Mouse (Mus musculus) kidney, postnatal 36 days (tissue): ENCODE data around the gene Acss1.

Experiments used
- DNase-seq, 2 experiments: peaks; one replicate each; pipeline ENCODE4 v3.0.0; 2021 to 2022; ENCODE audit warnings: mixed read lengths in 2 of 2

The Acss1 gene

DNA sequence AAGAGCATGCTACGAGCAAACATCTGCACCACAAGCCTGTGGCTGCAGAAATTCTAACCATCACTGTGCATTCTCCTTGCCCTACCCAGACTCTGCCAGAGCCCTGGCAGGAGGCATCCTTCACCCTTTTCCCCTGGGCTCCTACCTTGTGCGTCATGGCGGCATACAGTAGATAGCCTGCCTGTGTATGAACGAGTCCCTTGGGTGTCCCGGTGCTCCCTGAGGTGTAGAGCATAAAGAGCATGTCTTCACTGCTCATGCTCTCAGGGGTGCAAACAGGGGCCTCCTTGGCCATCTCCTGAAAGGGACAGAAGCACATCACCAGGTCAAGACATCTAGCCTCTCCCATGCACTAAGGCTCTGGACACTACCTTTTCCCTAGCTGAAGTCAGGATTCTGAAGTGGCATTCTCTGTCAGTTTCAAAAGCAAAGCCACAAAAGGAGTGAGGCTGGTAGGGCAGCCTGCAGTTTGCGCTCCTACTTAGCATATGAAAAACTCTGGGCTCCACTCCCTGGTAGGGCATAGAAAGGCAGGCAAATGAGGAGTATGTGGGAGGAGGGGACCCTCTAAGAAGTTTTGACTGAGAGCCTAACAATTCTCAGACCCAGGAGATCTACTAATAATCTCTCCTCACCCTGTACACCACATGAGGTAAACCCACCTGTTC, 30.5 kb downstream of the Acss1 start:
- no peak for DNase-seq

DNA sequence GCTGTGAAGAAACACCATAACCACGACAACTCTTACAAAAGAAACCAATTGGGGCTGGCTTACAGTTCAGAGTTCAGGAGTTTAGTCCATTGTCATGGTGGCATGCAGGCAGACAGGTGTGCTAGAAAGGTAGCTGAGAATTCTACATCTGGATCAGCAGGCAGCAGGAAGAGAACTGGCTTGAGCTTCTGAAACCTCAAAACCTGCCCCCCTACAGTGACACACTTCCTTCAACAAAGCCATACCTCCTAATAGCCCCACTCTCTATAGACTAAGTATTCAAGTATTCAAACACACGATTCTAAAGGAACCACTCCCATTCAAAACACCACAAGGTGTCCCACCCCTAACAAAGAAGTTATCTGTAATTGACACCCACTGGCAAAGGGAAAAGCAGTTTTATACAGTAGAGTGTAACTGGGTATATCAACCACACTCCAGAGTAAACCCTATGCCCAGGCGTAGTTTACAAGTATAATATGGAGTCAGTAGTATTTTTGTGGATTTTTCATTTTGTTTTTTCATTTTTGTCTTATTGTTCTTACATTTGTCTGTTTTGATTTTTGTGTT, 32.3 kb downstream of the Acss1 start:
- DNase-seq: no peak

DNA sequence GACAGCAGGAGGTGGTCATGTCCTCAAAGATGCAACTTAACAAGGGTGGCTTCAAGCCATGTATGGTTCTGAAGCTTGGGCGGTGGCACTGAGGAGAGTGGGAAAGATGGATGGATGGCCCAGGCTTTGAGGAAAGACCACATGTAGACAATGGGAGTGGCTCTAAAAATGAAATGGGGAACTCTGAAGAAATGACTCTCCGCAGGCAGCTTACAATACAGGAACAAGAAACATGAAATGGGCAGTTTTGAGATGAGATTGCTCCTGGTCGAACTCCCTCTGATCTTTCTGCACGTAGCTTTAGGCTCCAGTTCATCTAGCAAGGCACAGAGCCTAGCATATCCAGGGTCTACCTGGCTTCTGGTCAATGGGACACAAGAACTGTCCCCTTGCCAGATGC, 39.0 kb downstream of the Acss1 start:
- DNase-seq: no peak

DNA sequence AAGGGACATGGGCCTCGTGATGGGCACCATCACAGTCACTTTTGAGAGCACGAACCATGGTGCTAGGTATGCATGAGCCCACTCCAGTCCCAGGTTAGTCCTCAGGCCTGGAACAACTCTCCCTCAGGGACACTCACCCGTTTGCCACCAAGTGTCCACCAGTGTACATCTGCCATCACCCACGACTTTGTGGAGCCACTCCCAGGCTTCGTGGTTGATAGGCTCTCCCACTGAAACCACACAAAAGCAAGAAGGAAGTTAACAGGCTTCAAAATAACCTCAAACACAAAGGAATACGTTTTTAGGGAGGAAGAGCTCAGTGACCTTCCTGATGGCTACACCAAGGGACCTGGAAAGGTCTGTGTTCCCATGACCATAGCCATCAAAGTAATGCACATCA, 41.2 kb downstream of the Acss1 start:
- no peak for DNase-seq

DNA sequence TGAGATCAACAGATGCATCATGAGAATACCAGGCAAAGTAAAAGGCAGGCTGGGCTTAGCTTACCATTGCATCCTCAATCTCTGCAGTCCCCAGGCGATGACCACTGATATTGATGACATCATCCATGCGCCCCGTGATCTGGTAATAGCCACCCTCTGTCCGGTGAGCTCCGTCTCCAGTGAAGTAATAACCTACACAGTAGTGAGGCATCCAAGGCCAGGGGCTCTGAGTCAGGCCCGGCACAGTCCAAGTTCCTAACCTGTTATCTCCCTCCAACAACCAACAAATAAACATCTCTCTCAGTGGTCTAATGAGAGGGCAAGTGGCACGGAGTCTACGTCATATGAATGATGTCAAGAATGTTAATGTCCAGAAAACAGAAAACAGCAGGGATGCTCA, 43.4 kb downstream of the Acss1 start:
- DNase-seq: no peak

DNA sequence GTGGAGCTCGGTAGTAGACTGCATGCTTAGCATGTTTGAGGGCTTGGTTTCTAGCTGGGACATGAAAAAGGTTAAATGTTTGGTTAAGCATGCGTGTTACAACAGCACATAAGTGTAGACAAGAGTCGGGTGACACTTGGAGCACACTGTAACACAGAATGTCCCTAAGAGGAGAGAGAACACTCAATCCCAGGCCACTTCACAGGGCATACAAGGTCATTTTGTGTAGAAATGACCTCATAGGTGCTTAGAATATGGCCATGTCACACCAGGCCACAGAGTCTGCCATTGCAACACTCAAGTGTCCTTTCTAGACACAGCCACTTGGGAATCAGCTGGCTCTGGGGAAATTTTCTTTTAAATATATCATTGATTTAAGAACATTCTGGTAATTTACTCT, 44.3 kb downstream of the Acss1 start:
- DNase-seq: no peak

DNA sequence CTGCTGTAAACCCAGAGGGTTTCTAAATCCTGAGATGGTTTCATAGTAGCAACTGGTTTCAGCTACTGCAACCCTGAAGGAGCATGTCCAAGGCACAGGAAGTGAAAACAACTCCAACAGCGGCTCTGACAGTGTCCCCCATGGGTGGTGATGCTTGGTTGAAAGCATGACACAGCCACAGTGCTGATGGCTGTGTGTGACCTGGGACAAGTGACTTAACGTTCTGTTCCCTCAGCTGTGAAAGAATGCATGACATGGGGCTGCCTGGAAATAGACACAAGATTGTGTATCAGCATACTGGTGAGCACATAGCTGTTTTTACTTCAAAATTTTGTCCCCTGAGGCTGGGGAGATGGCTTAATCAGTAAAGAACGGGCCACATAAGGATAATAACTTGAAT, 46.6 kb downstream of the Acss1 start:
- no peak for DNase-seq

DNA sequence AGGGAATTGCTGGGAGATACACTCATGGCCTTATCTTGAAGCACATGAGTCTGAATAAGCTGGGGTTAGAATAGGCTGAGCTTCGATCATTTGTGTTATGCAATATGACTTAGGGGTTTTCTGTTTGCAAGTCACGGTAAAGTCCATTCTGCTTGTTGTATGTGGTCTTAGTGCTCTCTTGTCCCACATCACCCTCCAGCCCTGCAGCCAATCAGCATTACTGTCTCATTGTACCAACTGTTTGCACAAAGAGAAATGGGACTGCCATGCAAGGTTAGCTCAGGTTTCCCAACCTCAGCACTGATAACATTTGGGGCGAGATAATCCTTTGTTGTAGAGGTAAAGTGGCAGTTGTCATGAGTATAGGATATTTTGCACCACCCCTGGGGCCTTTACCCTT, 58.2 kb downstream of the Acss1 start:
- no peak for DNase-seq

DNA sequence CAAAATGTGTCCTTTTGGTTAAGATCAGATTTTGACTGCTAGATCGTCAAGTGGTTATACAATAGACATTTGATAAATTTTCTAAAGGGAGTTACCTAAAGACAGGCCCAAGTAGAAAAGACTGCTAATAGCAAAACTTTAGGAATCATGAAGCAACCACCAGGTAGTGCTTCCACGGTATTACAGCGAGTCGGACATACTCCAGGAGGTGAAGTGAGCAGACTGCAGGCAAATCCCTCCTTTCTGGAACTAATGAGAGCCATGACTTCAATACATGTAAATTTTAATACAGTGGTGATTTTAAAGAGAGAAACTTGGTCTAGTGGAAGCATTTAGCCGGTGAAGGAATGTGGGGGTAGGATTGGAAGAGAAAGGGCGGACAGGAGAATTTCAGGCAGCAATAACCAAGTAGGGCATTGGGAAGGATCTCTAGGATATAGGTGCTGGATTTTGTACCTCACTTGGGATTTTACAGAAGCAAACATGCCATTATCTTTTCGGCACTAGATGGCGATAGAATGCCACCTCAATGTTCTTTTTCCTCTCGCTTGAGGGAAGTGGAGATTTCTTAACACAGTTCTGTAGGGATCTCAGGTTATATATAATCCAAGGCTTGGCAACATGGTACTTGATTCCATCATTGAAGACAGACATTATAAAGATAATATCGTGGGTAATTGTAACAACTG, 59.3 kb downstream of the Acss1 start:
- peak; percentile 71 to 73 for DNase-seq

DNA sequence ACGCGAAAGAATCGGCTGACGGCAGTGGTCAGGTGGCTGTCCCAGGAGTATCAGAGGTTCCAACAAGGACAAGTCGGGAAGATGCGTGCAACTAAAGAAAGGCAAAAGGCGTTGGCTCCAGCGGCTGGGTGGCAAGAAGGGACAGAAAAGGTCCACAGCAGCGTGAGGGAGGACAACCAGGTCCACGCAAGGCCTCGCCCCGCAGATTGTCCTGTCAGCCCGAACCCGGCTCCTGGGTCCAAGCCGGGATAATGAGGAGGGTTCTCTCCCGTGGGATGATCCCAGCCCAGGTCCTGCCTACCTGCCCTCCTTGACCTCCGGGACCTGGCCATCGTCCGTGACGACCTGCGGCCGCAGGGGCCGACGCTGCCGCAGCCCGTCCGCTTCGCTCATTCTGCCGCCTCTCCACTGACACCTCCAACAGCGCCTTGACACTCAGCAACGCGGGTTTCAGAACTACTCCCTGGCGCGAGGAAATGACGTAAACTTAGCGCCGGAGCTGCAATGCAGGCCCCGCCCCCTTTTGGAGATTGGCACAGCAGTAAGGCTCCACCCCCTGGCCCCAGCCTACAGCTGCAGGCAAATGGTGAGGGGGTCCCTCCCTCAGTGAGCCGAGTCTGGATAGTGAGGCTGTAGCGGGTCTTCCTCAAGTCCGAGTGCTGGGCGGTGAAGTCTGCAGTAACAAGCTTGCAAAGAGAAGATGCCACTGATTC, 60.1 kb downstream of the Acss1 start, which contains the start of gene Apmap:
TSS of gene Apmap (minus strand) at position 481 of the 713 bp plus-strand sequence.
- DNase-seq: peak; percentile 98 to 99

DNA sequence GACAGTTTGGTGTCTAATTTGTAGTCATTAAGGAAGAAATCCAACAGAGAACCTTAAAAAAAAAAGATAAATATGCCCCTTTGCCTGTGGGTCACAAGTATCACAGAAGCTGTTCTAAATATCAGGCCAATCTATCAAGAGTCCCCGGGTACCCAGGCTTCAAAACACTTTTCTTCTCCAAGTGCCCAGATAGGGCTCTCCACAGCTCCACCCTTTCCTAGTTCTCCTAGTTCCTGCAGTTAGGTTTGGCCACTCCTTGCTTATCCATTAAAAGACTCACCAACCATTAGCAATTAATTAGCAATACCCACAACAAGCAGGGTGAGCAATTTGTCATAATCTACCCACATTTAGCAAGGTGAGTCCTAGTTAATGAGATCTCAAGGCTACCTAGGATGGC, 61.2 kb downstream of the Acss1 start:
- no peak for DNase-seq

DNA sequence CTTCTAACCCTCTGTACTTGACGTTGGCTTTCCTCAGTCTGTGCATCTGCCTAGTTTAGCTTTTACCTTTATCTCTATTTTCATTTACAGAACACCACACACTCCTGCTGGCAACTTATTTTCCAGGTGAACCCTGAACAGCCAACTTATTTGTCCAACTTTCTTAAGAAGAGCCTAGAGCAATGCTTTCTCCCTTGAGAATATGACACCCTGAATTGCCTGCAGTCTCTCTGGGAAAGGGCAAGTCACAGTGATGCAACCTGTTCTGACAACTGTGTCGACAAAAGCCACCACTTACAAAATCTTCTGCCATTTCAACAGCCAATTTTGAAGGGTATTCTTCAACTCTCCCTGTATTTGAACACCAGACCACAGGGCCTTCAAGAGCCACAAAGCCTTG, 63.5 kb downstream of the Acss1 start:
- no peak for DNase-seq

DNA sequence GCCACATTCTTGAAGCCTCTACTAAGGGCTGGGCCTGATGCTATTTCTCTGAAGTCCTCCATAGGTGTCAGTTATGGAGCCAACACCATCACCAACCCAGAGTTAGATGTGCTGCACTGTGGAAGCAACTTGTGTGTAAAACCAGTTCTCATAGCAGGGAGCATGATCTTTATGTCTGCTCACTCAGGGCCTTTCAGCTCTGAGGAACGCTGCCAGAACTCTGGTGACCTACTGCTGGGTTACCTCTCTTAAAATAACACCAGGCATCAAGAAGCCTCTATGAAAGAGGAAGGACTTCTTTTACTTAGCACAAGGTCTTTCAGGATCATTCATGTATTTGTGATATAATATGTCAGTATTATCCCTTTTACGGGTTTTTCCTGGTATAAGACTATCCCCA, 66.1 kb downstream of the Acss1 start:
- peak in 1 of 2 experiments; percentile 24 for DNase-seq

DNA sequence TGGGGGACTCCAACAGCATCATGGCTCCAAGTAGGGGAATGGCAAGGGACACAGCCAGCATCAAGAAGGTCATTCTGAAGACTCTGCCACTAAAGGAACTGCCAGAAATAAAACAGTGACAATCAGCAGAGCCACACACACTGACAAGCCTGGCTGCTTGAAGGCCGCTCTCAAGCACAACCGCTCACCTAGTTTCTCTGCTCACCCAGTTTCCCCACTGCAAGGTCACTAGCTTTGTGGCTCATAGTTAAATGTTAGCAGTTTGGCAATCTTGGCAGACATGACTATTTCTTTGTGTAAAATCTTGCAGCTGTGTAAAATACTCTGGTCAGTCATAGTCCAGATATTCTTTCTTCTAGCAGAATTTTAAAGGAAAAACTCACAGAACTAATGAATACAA, 68.0 kb downstream of the Acss1 start:
- peak; percentile 37 to 69 for DNase-seq

DNA sequence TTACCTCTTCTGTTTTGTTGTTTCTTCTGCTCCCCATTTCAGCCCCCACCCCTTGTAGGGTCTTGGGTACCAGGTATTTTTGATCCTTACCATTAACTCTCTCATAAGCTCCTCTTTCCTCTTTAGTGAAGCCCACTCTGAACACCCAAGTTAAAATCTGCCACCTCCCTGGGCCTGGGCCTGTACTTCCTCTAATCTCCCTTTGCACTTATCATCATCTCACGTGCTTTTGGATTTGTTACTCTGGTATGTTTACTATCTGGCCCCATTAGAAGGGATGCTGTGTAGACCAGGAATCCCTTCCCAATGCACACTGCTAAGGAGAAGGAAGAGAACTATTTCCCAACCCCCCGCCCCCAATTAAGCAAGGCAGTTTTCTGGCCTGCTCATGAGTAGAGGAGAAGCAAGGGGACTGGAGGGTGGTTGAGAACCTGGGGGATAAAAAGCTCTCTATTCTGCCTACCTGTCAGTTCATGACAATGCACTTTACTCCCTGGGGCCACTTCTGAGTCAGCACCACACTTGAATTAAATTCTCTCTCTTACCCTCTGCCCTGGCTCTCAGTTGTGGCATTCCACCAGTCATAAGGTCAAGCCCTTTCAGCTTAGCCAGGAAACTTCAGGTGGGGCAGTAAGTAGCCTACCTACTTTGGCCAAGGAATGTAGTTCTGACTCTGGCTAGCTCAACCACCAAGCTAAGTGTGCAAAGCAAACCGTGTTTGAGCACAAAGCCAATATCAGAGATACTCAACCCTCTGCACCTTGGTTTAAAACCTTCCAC, 72.7 kb downstream of the Acss1 start:
- DNase-seq: peak; percentile 67 to 85

DNA sequence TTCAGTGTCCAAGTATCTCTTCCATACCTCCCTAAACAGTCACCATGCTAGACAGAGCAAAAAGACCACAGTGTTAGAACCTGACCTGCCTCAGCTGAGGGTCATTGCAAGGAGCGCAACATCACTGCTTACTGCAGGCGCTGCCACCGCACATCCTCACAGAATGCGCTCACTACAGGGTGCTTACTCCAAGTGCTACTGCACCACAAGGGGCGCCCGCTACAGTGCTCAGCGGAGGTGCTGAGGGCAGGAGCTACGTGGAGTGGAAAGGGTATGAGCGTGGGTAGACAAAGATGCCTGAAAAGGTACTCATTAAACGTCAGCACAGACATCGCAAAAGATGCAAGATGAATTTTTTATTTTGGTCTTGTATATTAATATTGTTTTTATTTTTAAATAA, 79.2 kb downstream of the Acss1 start:
- no peak for DNase-seq

DNA sequence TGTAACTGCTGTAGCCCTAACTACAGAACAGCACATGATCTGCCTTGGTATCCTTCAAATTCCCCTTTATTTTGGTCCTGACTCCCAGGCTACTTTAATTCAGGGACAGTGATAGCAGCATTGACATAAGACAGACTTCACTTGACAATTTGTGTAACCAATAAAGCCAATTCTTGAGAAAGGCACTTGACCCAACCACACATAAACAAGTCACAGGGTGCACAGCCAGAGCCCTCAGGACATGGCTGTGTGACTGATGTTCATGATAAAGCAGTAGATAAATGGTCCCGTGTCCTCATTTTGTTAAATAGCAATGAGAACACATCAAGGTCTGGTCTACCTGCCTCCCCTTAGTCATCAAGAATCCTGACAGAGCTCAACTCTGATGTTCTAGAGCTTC, 88.7 kb downstream of the Acss1 start:
- DNase-seq: no peak

DNA sequence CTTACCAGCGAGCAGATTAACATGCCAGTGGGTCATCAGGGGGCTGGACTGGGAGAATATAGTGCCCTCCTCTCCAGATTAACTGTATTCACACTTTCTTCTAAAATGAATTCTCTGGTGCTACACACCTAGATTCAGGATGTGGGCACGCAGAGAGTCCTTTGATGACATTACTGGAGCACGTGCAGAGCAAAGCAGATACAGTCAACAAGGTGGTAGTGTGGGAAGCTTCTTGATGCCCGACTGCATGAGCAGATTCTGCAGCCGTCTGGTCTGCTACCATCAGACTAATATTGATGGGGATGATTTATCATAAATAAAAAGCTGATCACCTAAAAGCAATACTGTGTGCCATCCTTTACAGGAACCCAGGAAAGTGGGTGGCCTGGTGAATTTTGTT, 89.7 kb downstream of the Acss1 start:
- DNase-seq: no peak

DNA sequence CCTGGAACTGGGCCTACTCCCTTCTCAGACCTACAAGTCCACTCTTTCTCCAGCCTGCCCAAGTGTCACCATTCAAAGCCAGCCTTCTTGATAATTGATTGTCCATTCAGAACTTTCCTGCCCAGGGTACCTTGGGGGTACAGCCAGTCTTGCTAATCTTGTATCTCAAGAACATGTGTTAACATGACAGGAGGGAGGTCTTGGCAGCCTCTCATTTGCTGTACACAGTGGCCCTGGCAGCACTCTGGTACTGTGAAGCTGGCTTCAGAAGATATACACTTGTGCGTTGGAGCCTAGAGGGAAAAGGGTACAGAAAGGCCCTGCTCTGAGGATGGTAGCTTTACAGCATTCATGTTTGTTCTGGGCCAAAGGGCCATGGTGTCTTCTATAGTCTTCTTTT, 92.0 kb downstream of the Acss1 start:
- DNase-seq: no peak

DNA sequence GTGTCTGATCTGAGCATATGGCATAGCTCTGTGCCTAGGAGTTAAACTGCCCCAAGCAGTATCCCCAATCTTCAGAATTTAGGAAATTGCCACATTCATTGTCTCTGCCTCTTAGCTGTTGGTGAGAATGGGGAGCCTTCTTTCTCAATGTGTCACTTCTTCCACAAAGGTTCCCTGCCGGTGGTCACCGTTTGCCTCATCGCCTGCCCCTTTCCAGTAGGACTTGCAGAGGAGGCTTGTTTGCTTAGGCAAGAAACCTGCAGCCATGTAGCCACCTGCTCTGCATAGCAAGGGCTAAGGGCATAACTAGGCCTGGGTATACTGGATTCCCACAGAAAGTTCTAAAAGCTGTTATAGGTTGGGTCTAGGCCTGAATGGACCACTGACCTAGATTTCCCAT, 95.8 kb downstream of the Acss1 start:
- no peak for DNase-seq

DNA sequence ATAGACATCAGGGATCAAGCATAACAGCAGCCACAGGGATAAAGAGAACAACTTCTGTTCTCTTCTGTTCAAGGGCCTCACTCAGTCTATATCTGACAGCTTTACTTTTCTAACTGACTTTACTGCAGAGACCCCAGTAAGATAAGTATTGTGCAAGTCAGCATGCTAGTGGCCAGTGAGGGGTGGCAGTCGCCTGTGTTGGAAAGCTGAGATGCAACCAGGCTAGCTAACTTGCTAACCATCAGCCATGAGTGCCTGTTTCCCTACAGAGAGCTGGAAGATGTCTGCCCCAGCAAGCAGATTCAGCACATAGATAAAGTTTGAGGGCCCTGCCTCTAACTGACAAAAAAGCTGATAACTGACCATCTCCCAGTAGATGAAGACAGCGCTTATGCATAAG, 97.5 kb downstream of the Acss1 start:
- no peak for DNase-seq

DNA sequence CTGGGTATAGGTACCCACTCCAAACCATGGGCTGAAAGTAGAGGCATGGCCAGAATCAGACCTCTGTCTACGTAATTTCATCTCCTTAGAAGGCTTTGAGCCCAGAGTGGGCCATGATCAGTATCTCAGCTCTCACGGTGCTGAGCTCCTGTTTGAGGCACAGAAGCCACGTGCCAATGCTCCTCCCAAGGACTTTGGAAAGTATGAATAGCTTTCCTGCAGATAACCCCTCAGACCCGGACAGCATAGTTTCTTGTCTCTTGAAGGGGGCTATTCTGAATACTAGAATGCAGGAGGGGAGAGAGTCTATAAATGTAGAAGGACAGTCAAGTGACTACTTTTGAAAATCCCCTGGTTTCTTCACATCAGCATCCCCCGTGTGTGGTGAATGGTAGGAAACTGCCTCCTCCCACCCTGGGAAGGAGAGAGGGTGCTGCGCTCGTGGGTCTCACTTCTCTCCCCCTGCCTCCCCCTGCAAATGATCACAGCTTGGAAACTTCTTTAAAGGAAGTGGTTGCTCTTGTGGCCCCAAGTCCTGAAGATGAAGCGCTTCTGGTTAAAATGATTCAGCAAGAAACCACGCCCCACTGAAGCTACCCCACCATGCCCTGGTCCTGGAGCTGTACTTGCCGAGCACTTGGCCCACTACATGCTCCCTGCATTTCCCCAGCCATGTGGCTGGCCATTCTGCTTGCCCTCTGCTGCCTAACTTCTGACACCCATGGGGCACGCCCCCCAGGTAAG, 98.3 kb downstream of the Acss1 start, which contains the start of gene Cst7:
TSS of gene Cst7 (plus strand) at position 569 of the 744 bp plus-strand sequence.
- DNase-seq: no peak
